Mouse (Mus musculus) heart, postnatal 14 days (tissue): ENCODE results near the gene Lpp. TPM values are rescaled to one million over a fixed set of nuclear protein-coding genes. Genes with fewer than 3 reads are reported as not detected.

ENCODE experiments used
- DNase-seq, 2 experiments: peaks; one replicate each; pipeline ENCODE4 v3.0.0; 2021 to 2022
- intact Hi-C: fragments of 180-260 bp; cut with DNase I; formaldehyde crosslinking; loops from one replicate; pipeline ENCODE4 v1.15.1; 2025
- total RNA-seq, 2 experiments: library from RNA; stranded (reverse); gene quantifications; 2 replicates each; pipeline ENCODE4 v1.2.3; 2021

The Lpp gene
- total RNA-seq, 2 experiments from 2014 or later: 46.8 to 47.5 TPM

GRCm38 (mm10) chr16:24644154-24644553, 250.8 kb downstream of the Lpp start:
- no peak for DNase-seq
- intact Hi-C loops: no loop called here

DNA sequence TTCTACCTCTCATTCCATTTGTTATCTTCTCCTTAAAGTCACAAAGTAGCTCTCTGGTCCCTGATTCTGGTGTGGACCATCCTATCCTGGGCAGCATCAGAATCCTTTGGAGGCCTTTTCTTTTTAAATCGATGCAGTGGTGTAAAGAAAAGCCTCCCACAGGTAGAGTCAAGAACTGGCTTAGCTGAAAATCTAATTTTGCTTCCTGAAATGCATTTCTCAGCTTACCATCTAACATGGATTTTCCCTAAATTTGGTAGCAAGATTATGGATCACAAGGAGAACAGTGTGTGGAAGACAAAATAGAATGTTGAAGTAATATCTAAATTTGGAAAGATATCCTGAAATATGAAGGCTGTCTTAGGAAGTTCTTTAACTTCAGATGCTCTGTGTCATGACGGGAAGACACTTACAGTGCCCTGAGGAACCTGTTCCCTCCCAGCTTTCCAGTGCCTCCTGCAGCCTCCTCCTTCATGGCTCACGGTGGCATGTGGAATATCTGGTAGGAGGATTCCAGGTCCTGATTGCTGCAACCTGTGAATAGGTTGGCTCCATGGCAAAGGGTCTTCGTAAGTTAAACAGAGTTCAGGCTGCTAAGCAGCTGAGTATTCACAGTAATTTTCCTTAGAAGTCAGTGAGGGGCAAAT, 251.6 kb downstream of the Lpp start:
- intact Hi-C loops: no loop called here
- DNase-seq: no peak

DNA sequence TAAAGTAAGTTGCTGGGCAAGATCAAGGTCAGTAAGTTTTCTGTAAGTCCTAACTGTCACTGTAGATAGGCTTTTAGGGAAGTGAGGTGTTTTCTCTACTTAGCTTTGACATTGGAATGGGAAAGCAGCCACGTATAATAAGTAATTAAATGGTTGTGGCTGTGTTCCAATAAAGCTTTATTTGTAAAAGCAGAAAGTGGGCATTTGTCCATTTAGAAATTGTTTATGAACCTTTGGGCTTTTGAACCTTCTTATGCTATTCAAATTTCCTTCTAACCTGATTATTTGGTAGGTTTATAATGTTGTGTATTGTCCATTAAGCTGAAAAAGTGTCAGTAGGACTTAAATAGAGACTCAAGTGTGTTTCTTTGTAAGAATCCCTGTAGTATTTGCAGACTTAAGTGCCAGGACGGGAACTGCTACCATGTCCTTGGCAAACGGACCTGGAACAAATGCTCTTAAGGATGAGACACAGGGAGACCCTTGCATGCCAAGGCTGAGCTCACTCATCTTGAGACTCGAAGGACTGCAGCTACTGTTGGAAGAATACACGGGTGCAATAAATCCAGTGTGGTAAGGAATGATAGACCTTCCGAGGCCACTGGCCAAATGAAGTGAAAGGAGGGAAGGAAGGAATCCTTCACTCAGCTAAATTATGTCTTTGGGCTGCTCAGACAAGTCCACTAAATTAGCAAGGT, 252.7 kb downstream of the Lpp start:
- no peak for DNase-seq
- intact Hi-C loops: no loop called here

DNA sequence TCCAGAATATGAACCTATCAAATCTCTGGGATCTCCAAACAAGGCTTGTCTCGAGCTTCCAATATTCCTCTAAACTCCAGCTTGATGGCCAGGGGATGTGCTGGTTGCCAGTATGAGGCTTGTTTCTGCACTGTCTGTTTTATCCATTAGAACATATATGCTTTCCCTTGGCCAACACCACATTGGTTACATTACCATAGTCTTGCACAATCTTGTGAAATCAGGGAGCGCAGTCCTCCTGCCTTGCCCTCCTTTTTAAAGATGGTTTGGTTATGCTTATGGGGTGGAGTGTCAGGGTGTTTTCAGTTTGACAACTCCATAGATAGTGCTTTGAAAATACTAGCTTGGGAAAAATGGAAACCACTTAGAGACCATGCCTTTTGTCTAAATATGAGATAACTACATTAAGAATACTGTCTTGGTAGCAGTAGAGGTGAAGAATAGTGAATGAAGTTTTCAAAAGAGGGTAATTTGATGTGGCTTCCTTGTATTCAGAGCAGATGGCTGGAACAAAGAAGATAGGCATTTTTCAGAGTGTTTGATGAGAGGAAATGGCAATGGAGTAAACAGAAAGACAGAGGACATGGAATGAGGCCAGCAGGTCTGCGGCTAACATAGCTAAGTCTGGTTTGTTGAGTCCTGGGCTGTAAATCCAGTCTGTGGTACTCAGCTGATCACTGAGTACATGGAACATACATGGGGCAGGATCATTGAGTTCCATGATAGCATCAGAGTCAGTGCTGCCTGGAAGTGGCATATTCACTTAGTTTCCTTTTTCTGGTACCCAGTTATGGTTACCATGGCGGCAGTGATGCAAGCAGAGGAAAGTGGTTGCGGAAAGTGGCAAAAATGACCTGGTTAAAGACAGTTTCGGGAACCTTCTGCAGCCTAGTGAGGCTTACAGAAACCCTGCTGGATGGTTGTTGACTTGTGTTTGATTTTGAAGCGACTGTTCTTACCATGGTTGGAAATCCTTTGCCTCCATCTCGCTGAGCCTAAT, 258.6 kb downstream of the Lpp start:
- intact Hi-C loops: no loop called here
- no peak for DNase-seq

- intact Hi-C loops: no loop called here
- no peak for DNase-seq
Measured at GRCm38 (mm10) chr16:24653041-24653440, 259.7 kb downstream of the Lpp start.

DNA sequence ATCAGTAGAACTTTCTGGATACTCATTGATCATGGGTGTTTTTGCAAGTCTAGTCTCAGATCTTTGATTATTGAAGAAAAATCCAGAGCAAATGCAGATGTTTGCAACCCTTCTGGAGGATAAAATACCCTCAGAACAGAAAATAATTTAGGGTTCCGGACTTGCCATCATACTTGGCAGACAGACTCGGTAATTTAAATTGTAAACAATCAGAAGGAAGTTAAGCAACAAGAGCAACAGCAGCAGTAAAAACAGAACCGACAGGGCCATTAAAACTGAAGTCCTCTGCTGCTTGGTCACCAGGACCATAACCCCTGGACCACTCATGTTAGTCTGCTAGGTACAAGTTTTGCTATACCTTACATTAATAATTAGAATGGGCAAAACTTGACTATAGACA, 261.8 kb downstream of the Lpp start:
- DNase-seq: no peak
- intact Hi-C loops: no loop called here

GRCm38 (mm10) chr16:24656026-24656425, 262.7 kb downstream of the Lpp start:
- intact Hi-C loops: no loop called here
- DNase-seq: no peak

DNA sequence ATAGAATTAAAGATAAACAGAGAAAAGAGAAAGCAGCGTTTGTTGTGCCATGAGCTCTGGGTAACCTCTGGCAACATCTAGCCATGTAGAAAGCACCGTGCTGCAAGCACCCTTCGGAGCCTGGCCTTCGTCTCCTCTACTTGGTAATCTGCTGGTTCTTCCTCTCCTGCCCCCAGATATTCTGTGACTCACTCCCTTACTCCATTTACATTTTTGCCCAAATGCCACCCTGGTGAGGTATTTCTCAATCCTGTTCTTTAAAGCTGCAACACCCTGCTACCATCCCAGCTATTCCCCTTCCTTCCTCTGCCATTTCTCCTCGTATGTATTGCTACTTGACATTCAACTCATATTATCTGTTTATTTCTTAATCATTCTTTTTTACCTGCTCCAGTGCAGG, 263.4 kb downstream of the Lpp start:
- intact Hi-C loops: no loop called here
- DNase-seq: no peak

GRCm38 (mm10) chr16:24659049-24659448, 265.7 kb downstream of the Lpp start:
- intact Hi-C loops: no loop called here
- no peak for DNase-seq

GRCm38 (mm10) chr16:24664131-24664530, 270.8 kb downstream of the Lpp start:
- intact Hi-C loops: no loop called here
- DNase-seq: no peak

DNA sequence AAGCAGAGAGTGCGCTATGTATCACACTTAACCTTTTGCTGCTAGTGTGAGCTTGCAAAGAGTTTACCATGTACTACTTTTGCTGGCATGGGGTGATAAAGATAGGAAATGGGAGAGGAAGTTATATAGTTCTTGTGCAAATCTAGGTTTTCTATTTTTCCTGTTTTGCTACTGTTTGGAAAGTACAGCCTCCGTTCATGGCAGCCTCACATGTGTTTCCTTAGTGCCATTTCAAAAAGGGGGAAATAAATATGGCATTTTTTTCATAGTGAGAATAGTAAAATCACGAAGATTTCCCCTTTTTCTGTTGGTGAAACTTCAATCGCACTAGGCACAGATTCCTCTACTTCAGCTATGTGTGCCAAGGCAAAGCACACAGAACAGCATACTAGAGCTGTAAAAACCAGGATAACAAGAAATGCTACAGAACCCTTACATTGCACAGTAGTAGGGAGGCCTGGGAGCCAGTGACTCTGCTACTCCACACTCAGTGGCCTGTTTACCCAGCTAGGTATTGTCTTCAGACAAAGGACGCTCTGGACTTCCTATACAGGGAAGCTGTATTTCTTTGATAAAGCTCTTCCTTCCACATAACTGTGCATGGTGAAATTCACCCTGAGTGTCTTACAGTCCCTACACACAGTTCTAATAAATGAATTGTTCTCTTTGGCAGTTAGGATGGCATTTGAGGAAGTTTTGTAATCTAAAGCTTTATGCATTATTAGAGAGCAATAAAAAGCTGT, 276.6 kb downstream of the Lpp start:
- no peak for DNase-seq
- intact Hi-C loops: loop anchor here (10.0 kb wide), 1 partner anchor 685 kb away; the partner anchor contains the start of genes Bcl6 and Gm37419

DNA sequence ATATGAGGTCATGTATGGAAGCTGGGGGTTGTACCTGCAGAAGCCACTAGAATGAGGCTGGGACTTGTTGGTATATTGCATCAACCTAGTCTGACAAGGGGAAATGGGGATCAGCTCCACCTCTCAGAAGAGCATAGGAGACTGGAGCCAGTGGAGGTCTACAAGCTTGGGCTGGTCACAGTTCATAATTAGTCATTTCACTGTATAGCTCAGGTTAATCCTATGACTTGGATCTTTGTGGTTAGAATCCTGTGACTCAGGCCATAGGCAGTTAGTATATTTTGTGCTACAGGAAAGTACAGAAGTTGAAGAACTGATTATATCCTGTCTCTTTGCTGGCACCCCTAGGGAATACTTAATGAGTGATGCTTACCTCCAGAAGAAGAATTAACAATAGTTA, 285.6 kb downstream of the Lpp start:
- DNase-seq: no peak
- intact Hi-C loops: loop anchor here (10.0 kb wide), 1 partner anchor 694 kb away; the partner anchor contains the start of genes Bcl6 and Gm37419

DNA sequence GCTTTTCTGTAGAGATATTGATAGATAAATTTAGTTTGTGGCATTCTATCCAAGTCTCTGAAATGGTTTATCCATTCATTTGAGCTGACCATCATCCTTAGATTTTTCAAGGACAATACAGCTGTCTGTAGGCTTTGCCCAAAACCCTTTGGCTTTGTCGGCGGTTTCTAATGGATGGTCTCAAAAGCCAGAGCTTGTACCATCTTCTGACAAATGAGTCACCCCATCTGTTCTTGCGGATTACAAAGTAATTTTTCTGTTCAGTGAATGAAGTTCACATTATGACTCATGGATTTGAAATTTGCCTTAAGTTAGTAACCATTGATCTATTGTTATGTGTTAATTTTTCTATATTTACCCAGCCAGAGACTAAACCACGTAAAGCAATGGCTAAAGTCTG, 301.8 kb downstream of the Lpp start:
- intact Hi-C loops: no loop called here
- DNase-seq: no peak

DNA sequence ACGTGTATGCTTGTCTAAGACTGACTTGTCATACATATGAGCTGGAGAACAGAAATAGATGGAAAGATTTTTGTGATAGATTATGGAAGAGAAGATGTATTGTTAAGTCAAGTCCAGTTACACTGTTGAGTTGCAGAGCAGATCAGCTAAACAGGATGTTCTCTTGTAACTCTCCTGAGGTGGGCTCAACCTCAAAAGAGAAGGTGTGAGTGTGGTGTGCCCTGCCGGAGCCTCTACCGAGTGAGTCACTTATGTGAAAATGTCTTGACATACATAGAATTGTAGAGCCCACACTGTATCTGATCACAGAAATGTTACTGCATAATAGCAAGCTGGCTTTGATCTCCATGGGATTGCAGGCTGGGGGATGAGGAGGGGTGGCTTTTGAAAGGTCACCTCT, 310.9 kb downstream of the Lpp start:
- intact Hi-C loops: no loop called here
- no peak for DNase-seq

GRCm38 (mm10) chr16:24723641-24724040, 330.3 kb downstream of the Lpp start:
- DNase-seq: no peak
- intact Hi-C loops: no loop called here

- DNase-seq: no peak
Measured at GRCm38 (mm10) chr16:24732751-24733150, 339.4 kb downstream of the Lpp start.

DNA sequence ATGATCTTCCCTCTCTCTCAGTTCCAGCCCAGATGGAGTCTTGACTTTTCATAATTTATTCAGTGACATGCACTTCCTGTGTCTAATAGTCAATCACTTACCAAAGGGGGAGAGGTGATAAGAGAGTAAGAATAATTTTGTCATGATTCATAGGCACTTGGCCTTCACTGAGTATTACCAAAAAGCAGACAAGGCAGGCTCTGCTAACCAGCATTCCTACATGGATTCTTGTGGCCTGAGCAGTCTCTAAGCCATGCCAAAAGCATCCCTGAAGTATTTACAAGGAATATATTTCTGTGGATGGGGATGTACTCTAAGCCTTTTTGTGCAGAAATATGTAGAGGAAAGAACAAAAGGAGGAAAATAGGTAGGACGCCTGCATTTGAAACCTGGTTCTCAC, 340.0 kb downstream of the Lpp start:
- no peak for DNase-seq
- intact Hi-C loops: loop anchor here (10.0 kb wide), 1 partner anchor 749 kb away; the partner anchor contains the start of genes Bcl6 and Gm37419

More at GRCm38 (mm10) chr16:24732751-24733150, 339.4 kb downstream of the Lpp start:
- intact Hi-C loops: loop anchor here (10.0 kb wide), 1 partner anchor 748 kb away; the partner anchor contains the start of genes Bcl6 and Gm37419

- intact Hi-C loops: loop anchor here (10.0 kb wide), 1 partner anchor 751 kb away; the partner anchor contains the start of genes Bcl6 and Gm37419
- no peak for DNase-seq
Measured at GRCm38 (mm10) chr16:24735754-24736153, 342.4 kb downstream of the Lpp start.

GRCm38 (mm10) chr16:24737362-24738057, 344.2 kb downstream of the Lpp start:
- intact Hi-C loops: loop anchor here (10.0 kb wide), 1 partner anchor 753 kb away; the partner anchor contains the start of genes Bcl6 and Gm37419
- no peak for DNase-seq
